Mouse (Mus musculus) heart, adult 2 months (tissue): ENCODE data around the gene Ier5l.
A peak's percentile ranks its signal among the peaks of the same experiment; 100 is the strongest.

Experiments used
- CTCF ChIP-seq: fragments of 200-600 bp; IDR thresholded peaks from 2 replicates; pipeline ENCODE4 v1.8.1; 2022; ENCODE audit warnings: antibody characterized with exemption, mild to moderate bottlenecking, moderate library complexity
- EP300 ChIP-seq: fragments of 200-500 bp; IDR thresholded peaks from 2 replicates; pipeline ENCODE4 v1.6.1; 2011; ENCODE audit warnings: low read depth, low read length, control low read depth; ENCODE audit not compliant: insufficient read depth
- POLR2A ChIP-seq: fragments of 200-500 bp; IDR thresholded peaks from 2 replicates; pipeline ENCODE4 v1.6.1; 2011; ENCODE audit warnings: mild to moderate bottlenecking, low read depth, low read length, control low read depth; ENCODE audit not compliant: insufficient read depth

- TF ChIP-seq CTCF (peak; percentile 75), POLR2A (no peak), EP300 (no peak)
Measured at GRCm38 (mm10) chr2:30450530-30450929, 23.5 kb downstream of the Ier5l start.
